Mouse (Mus musculus) liver, embryonic 14.5 days (tissue): Measurements from ENCODE around the gene Npff.

Experiments used
- CTCF ChIP-seq: IDR thresholded peaks from 2 replicates; pipeline ENCODE4 v1.5.1; 2016; ENCODE audit warnings: antibody characterized with exemption, low read depth, control low read depth
- EP300 ChIP-seq: IDR thresholded peaks from 2 replicates; pipeline ENCODE4 v1.6.1; 2016; ENCODE audit warnings: antibody characterized with exemption, low read depth

DNA sequence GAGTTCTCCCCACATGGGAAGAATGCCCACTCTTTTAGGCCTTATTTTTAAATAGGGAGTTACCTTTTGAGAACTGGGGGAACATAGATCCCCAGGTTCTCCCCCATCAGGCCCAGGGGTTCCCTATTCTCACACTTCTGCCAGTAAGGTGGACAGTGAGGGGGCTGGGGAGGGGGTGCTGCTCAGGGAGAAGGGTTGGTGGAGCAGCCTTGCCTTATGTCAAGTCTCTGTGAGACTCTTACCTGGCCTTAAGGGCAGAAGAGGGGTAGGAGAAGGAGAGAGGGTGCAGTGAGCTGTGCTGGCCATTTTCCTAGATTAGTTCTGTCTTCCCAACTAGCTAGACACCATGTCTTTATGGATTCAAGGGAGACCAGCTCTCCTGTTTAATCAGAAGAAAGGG lies 12.3 kb downstream of the Npff start:
- TF ChIP-seq EP300, result no peak
- no peak for TF ChIP-seq CTCF
